Mouse (Mus musculus) lung, adult 2 months (tissue): ENCODE results near the gene Gm49387.

Source experiments
- CTCF ChIP-seq: fragments of 200-500 bp; IDR thresholded peaks from 2 replicates; pipeline ENCODE4 v1.5.1; 2011; ENCODE audit warnings: mild to moderate bottlenecking, low read length, control low read depth; ENCODE audit not compliant: insufficient read depth
- POLR2A ChIP-seq: fragments of 200-500 bp; IDR thresholded peaks from 2 replicates; pipeline ENCODE4 v1.6.1; 2011; ENCODE audit warnings: low read depth, mild to moderate bottlenecking, control low read depth, low read length, borderline replicate concordance; ENCODE audit errors: extremely low read depth

GRCm38 (mm10) chr14:31640890-31641505 lies 320 bp upstream of the Gm49387 start, which contains the start of the genes Btd and Hacl1:
- TF ChIP-seq POLR2A (peak; percentile 77; the same call in 1 of the 2 replicates), CTCF (no peak)
